In genomic region chr2:4252541-4253291, GRCm38 (mm10) we compare ENCODE assay signal across 8 mouse cellular contexts.
DNase-seq lines count a peak whose midpoint lies in the region; ATAC-seq lines count a peak whose summit lies in the region.

No protein-coding gene starts in this region.

- 60% methylated on average over 9 of the region's 9 CpGs for WGBS in forebrain, embryonic 10.5 days
- 58% methylated on average over 9 of the region's 9 CpGs for WGBS in forebrain, embryonic 12.5 days
- WGBS in embryonic facial prominence, embryonic 10.5 days: 49% methylated on average over 9 of the region's 9 CpGs
- 50% methylated on average over 9 of the region's 9 CpGs for WGBS in midbrain, embryonic 12.5 days

- peak overlapping the region; percentile 62 for H3K27ac ChIP-seq in forebrain, embryonic 10.5 days
- no peak overlapping the region for H3K27ac ChIP-seq in forebrain, embryonic 12.5 days
- H3K27ac ChIP-seq in embryonic facial prominence, embryonic 10.5 days (replicated peaks): peak overlapping the region; percentile 71
- H3K27ac ChIP-seq in midbrain, embryonic 12.5 days (replicated peaks): peak overlapping the region; percentile 50

- H3K36me3 ChIP-seq in forebrain, embryonic 10.5 days (replicated peaks): no peaks in the 10 kb centered on the region
- no peaks in the 10 kb centered on the region for H3K36me3 ChIP-seq in forebrain, embryonic 12.5 days (replicated peaks)
- H3K36me3 ChIP-seq in embryonic facial prominence, embryonic 10.5 days (replicated peaks): no peaks in the 10 kb centered on the region
- no peaks in the 10 kb centered on the region for H3K36me3 ChIP-seq in midbrain, embryonic 12.5 days

- H3K27me3 ChIP-seq in forebrain, embryonic 10.5 days (ENCODE audit: poor library complexity, severe bottlenecking): peaks cover 12% of the 10 kb centered on the region; the same call in 1 of the 2 replicates
- no peaks in the 10 kb centered on the region for H3K27me3 ChIP-seq in forebrain, embryonic 12.5 days
- no peaks in the 10 kb centered on the region for H3K27me3 ChIP-seq in embryonic facial prominence, embryonic 10.5 days (replicated peaks; ENCODE audit: low read depth, poor library complexity, severe bottlenecking)
- H3K27me3 ChIP-seq in midbrain, embryonic 12.5 days: peaks cover 7% of the 10 kb centered on the region; the same call in 1 of the 2 replicates

- no peak overlapping the region for H3K4me2 ChIP-seq in forebrain, embryonic 12.5 days
- no peak overlapping the region for H3K4me2 ChIP-seq in midbrain, embryonic 12.5 days (replicated peaks)

- DNase-seq in forebrain, embryonic 10.5 days (ENCODE audit: extremely low spot score, low spot score): no peak
- DNase-seq in embryonic facial prominence, embryonic 10.5 days (ENCODE audit: low spot score): no peak
- peak; percentile 45 for DNase-seq in heart, postnatal 4 days
- no peak for DNase-seq in yolk sac, embryonic 10.5 days (ENCODE audit: low spot score)
- DNase-seq in spleen, postnatal 36 days (ENCODE audit: low spot score in 2 of 2): no peak
- DNase-seq in thymus, postnatal 4 days: no peak

- H3K9ac ChIP-seq in forebrain, embryonic 12.5 days: no peak overlapping the region
- no peak overlapping the region for H3K9ac ChIP-seq in midbrain, embryonic 12.5 days (replicated peaks)

- no peak overlapping the region for H3K4me3 ChIP-seq in forebrain, embryonic 10.5 days
- H3K4me3 ChIP-seq in forebrain, embryonic 12.5 days (replicated peaks): no peak overlapping the region
- no peak overlapping the region for H3K4me3 ChIP-seq in embryonic facial prominence, embryonic 10.5 days
- H3K4me3 ChIP-seq in midbrain, embryonic 12.5 days: no peak overlapping the region

- H3K4me1 ChIP-seq in forebrain, embryonic 10.5 days: peaks cover 23% of the 10 kb centered on the region
- peaks cover 11% of the 10 kb centered on the region for H3K4me1 ChIP-seq in forebrain, embryonic 12.5 days
- H3K4me1 ChIP-seq in embryonic facial prominence, embryonic 10.5 days: peaks cover 25% of the 10 kb centered on the region
- H3K4me1 ChIP-seq in midbrain, embryonic 12.5 days: peaks cover 19% of the 10 kb centered on the region

- ATAC-seq in forebrain, embryonic 12.5 days (ENCODE audit: low FRiP score): no peak
- ATAC-seq in midbrain, embryonic 12.5 days (ENCODE audit: low FRiP score, low read depth): no peak

- H3K9me3 ChIP-seq in forebrain, embryonic 10.5 days: no peaks in the 10 kb centered on the region
- H3K9me3 ChIP-seq in forebrain, embryonic 12.5 days: no peaks in the 10 kb centered on the region
- no peaks in the 10 kb centered on the region for H3K9me3 ChIP-seq in embryonic facial prominence, embryonic 10.5 days
- no peaks in the 10 kb centered on the region for H3K9me3 ChIP-seq in midbrain, embryonic 12.5 days
